Mouse (Mus musculus) kidney, postnatal 0 days (tissue): ENCODE data around the gene Evi2. TPM values are rescaled to one million over a fixed set of nuclear protein-coding genes. Genes with fewer than 3 reads are reported as not detected.

Experiments
- ATAC-seq: fragments of 200-750 bp; cut with Nextera tagmentation; replicated peaks from 2 replicates; pipeline ENCODE4 v1.8.0; 2017; ENCODE audit warnings: low read depth, moderate number of reproducible peaks, moderate TSS enrichment, moderate library complexity; ENCODE audit not compliant: low FRiP score
- DNase-seq: peaks from one replicate; pipeline ENCODE4 v3.0.0-alpha.2; 2016; ENCODE audit warnings: low spot score
- H3K27ac ChIP-seq: fragments of 300-500 bp; sonication (generic); 2 replicates; pipeline ENCODE4 v1.5.1; 2014; ENCODE audit warnings: mild to moderate bottlenecking
- H3K27me3 ChIP-seq: fragments of 300-500 bp; sonication (generic); 2 replicates; pipeline ENCODE4 v1.6.1; 2014; ENCODE audit warnings: low read length, mixed read lengths; ENCODE audit not compliant: insufficient read depth
- H3K36me3 ChIP-seq: fragments of 300-500 bp; sonication (generic); 2 replicates; pipeline ENCODE4 v1.6.1; 2014; ENCODE audit warnings: low read length, mixed read lengths; ENCODE audit not compliant: insufficient read depth
- H3K4me1 ChIP-seq: fragments of 300-500 bp; sonication (generic); replicated peaks from 2 replicates; pipeline ENCODE4 v1.6.1; 2014; ENCODE audit warnings: antibody characterized with exemption, low read length, mixed read lengths; ENCODE audit not compliant: insufficient read depth
- H3K4me2 ChIP-seq: fragments of 300-500 bp; sonication (generic); 2 replicates; pipeline ENCODE4 v1.6.1; 2014; ENCODE audit warnings: mild to moderate bottlenecking, low read length, moderate library complexity, mixed read lengths
- H3K4me3 ChIP-seq: fragments of 300-500 bp; sonication (generic); replicated peaks from 2 replicates; pipeline ENCODE4 v1.5.1; 2014; ENCODE audit warnings: low read depth, low read length
- H3K9ac ChIP-seq: fragments of 300-500 bp; sonication (generic); 2 replicates; pipeline ENCODE4 v1.6.1; 2014; ENCODE audit warnings: low read depth, low read length
- H3K9me3 ChIP-seq: fragments of 300-500 bp; sonication (generic); replicated peaks from 2 replicates; pipeline ENCODE4 v1.6.1; 2016; ENCODE audit warnings: low read length, inconsistent platforms, mixed read lengths
- CTCF ChIP-seq: IDR thresholded peaks from 2 replicates; pipeline ENCODE4 v1.5.1; 2016; ENCODE audit warnings: antibody characterized with exemption, low read depth, mild to moderate bottlenecking, moderate library complexity
- WGBS: fragments of 180-500 bp; shearing (Covaris S2); extraction: QIAGEN DNeasy Blood & Tissue Kit; methylation state at CpG from one replicate; pipeline ENCODE4 v1.1.7; 2014; 5-methylcytosine and 5-hydroxymethylcytosine counted together
- polyA plus RNA-seq: library from polyadenylated mRNA; unstranded; fragments of >200 nt; fragmentation: Nextera tagmentation; extraction: Ambion mirVana; gene quantifications from 2 replicates; pipeline ENCODE4 v1.2.1, GENCODE M21; 2015

The Evi2 gene
- polyA plus RNA-seq, 1 experiment from 2014 or later: 0.12 TPM

GRCm38 (mm10) chr11:79511970-79512369 lies 18.4 kb downstream of the Evi2 start:
- H3K9ac ChIP-seq: no peak overlapping the region
- H3K9me3 ChIP-seq: no peaks in the 10 kb centered on the region
- ATAC-seq: no peak
- no peak overlapping the region for H3K4me3 ChIP-seq
- WGBS: 92% methylated on average over 3 of the region's 3 CpGs
- H3K4me2 ChIP-seq: no peak overlapping the region
- H3K27ac ChIP-seq: no peak overlapping the region
- no peak for TF ChIP-seq CTCF
- DNase-seq: no peak
- no peaks in the 10 kb centered on the region for H3K27me3 ChIP-seq
- no peaks in the 10 kb centered on the region for H3K4me1 ChIP-seq
- H3K36me3 ChIP-seq: no peaks in the 10 kb centered on the region

- WGBS: 88% methylated on average over 7 of the region's 7 CpGs
- Histone ChIP-seq H3K4me1 (no peaks in the 10 kb centered on the region), H3K9ac (no peak overlapping the region), H3K27me3 (no peaks in the 10 kb centered on the region), H3K27ac (no peak overlapping the region), H3K36me3 (0 out of 2 replicates have a peak, but pooled peaks cover 3% of the 10 kb centered on the region), H3K9me3 (no peaks in the 10 kb centered on the region), H3K4me2 (no peak overlapping the region), H3K4me3 (no peak overlapping the region)
- TF ChIP-seq CTCF: no peak
- DNase-seq (no peak), ATAC-seq (no peak)
Measured at GRCm38 (mm10) chr11:79504506-79504905, 25.9 kb downstream of the Evi2 start.

- 45% methylated on average over 8 of the region's 8 CpGs for WGBS
- Histone ChIP-seq H3K36me3 (0 out of 2 replicates have a peak, but pooled peaks cover 3% of the 10 kb centered on the region), H3K4me2 (no peak within 1 kb of the TSS)
Measured at GRCm38 (mm10) chr11:79503845-79504244, 26.5 kb downstream of the Evi2 start, which contains the start of gene Omg. Omg (minus strand) TSS chr11:79504084.

GRCm38 (mm10) chr11:79502917-79503316 lies 27.5 kb downstream of the Evi2 start:
- no peaks in the 10 kb centered on the region for H3K4me1 ChIP-seq
- no peak overlapping the region for H3K9ac ChIP-seq
- H3K9me3 ChIP-seq: no peaks in the 10 kb centered on the region
- H3K36me3 ChIP-seq: 0 out of 2 replicates have a peak, but pooled peaks cover 3% of the 10 kb centered on the region
- H3K27ac ChIP-seq: no peak overlapping the region
- 77% methylated on average over 2 of the region's 2 CpGs for WGBS
- H3K27me3 ChIP-seq: no peaks in the 10 kb centered on the region
- ATAC-seq (no peak), DNase-seq (no peak)
- no peak for TF ChIP-seq CTCF
- H3K4me3 ChIP-seq: no peak overlapping the region
- no peak overlapping the region for H3K4me2 ChIP-seq

More at GRCm38 (mm10) chr11:79503845-79504244, 26.5 kb downstream of the Evi2 start, which contains the start of gene Omg:
- no peak within 1 kb of the TSS for H3K9ac ChIP-seq
- H3K4me1 ChIP-seq: no peaks in the 10 kb centered on the region
- no peaks in the 10 kb centered on the region for H3K9me3 ChIP-seq
- no peak within 1 kb of the TSS for H3K27ac ChIP-seq
- no peak within 1 kb of the TSS for H3K4me3 ChIP-seq
- no peak for TF ChIP-seq CTCF
- no peaks in the 10 kb centered on the region for H3K27me3 ChIP-seq
- ATAC-seq: no peak
- no peak for DNase-seq

GRCm38 (mm10) chr11:79494976-79495800 lies 35.2 kb downstream of the Evi2 start:
- Histone ChIP-seq H3K36me3 (no peaks in the 10 kb centered on the region), H3K9ac (no peak overlapping the region), H3K27me3 (no peaks in the 10 kb centered on the region), H3K4me1 (peaks cover 7% of the 10 kb centered on the region), H3K27ac (0 out of 2 replicates have a peak overlapping the region, but pooled peaks have one; percentile 1), H3K4me3 (no peak overlapping the region), H3K4me2 (no peak overlapping the region), H3K9me3 (no peaks in the 10 kb centered on the region)
- ATAC-seq (no peak), DNase-seq (peak; percentile 49)
- 71% methylated on average over 10 of the region's 10 CpGs for WGBS
- TF ChIP-seq CTCF: no peak

- no peaks in the 10 kb centered on the region for H3K4me1 ChIP-seq
- H3K27ac ChIP-seq: no peak overlapping the region
- 0 out of 2 replicates have a peak, but pooled peaks cover 3% of the 10 kb centered on the region for H3K36me3 ChIP-seq
- no peak overlapping the region for H3K4me3 ChIP-seq
- H3K4me2 ChIP-seq: no peak overlapping the region
- ATAC-seq (no peak), DNase-seq (no peak)
- TF ChIP-seq CTCF: no peak
- H3K9me3 ChIP-seq: no peaks in the 10 kb centered on the region
- no peak overlapping the region for H3K9ac ChIP-seq
- no peaks in the 10 kb centered on the region for H3K27me3 ChIP-seq
Measured at GRCm38 (mm10) chr11:79484721-79485120, 45.7 kb downstream of the Evi2 start.
